Mouse (Mus musculus): ENCODE results near the gene Ccrl2.
A peak's percentile ranks its signal among the peaks of the same experiment; 100 is the strongest.

Gene Ccrl2

GRCm38 (mm10) chr9:111056798-111057543 lies at the start of gene Ccrl2:
Ccrl2 (minus strand) TSS chr9:111057519.
- DNase-seq: peak; percentile 90

GRCm38 (mm10) chr9:111103893-111104292 lies 46.6 kb upstream of the Ccrl2 start:
- no peak for DNase-seq

DNA sequence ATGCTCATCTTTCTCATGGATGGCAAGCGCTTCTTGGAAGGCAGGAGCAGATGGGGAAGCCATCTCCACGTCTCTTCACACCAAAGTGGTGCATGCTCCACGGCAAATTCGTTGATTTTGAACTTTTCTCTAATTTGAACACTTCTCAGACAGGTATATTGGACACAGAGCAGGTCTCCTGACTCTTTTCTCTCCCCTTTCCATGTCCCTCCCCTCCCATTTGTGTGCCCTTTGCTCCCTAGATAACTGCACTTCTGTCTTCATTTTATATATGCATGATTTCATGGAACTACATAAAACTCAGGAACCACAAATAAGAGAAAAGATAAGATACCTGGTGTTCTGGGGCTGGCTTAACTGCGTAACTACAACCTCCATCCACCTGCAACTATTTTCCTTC lies 46.0 kb upstream of the Ccrl2 start:
- DNase-seq: no peak

GRCm38 (mm10) chr9:111100406-111100805 lies 43.1 kb upstream of the Ccrl2 start:
- DNase-seq: no peak

- no peak for DNase-seq
Observed at GRCm38 (mm10) chr9:111097543-111097942, 40.2 kb upstream of the Ccrl2 start.

- DNase-seq: no peak
Observed at GRCm38 (mm10) chr9:111096419-111097326, 39.4 kb upstream of the Ccrl2 start.

DNA sequence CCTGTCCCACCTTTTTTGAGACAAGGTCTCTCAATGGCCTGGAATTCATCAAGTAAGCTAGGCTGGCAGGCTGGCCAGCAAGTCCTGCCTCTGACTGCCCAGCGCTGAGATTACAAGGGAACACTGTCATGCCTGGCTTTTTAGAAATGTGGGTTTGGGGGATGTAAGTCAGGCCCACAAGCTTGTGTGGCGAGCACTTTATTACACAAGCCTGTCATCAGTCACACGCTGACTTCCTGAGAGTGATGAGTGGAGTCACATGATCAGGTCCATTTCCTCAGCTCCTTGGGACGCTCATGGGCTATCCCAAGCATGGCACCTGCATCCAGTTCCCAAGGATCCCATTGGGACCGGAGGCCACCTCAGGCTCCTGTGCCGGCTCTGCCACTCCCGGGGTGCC lies 38.4 kb upstream of the Ccrl2 start:
- no peak for DNase-seq

- DNase-seq: no peak
Observed at GRCm38 (mm10) chr9:111094626-111095025, 37.3 kb upstream of the Ccrl2 start.

- peak; percentile 68 for DNase-seq
Observed at GRCm38 (mm10) chr9:111093094-111093493, 35.8 kb upstream of the Ccrl2 start.

- no peak for DNase-seq
Observed at GRCm38 (mm10) chr9:111092657-111093056, 35.3 kb upstream of the Ccrl2 start.

- DNase-seq: no peak
Observed at GRCm38 (mm10) chr9:111088886-111089285, 31.6 kb upstream of the Ccrl2 start.

DNA sequence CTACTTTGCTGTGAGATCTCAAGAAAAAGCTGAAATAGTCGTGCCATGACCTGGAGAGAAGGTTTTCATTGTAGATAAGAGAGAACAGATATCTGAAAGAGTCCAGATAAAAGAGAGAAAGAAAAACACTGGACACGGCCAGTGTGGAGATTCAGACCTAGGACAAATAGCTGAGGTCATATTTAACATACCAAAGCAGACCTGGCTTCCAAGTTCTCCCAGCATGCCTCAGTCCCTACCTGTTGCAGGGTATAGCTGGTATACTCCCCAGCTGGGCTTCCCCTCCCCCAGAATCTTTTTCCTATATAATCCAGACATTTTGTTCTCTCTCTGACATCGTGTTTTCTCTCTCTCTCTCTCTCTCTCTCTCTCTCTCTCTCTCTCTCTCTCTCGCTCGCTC lies 30.6 kb upstream of the Ccrl2 start:
- DNase-seq: no peak

- DNase-seq: no peak
Observed at GRCm38 (mm10) chr9:111086995-111087606, 29.8 kb upstream of the Ccrl2 start.

GRCm38 (mm10) chr9:111086137-111086536 lies 28.8 kb upstream of the Ccrl2 start:
- DNase-seq: no peak

DNA sequence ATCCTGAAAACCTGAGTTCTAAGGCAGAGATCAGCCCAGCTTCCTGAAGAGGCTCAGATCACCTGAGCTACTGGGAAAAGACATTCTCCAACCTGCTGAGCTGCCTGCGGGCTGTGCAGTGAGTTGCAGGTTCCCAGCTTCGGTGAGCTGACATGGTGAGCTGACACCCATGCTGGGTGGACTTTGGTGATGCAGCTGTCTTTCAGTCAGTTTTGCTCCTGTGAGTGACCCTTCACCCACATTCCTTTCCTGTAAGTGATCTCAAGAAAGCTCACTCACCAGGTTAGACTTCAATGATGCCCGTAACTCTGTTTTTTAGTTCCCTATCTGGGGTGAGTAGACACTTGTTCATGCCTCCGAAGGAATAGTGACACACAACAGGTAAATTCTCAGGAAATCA lies 28.0 kb upstream of the Ccrl2 start:
- no peak for DNase-seq

- DNase-seq: no peak
Observed at GRCm38 (mm10) chr9:111081765-111082164, 24.4 kb upstream of the Ccrl2 start.

DNA sequence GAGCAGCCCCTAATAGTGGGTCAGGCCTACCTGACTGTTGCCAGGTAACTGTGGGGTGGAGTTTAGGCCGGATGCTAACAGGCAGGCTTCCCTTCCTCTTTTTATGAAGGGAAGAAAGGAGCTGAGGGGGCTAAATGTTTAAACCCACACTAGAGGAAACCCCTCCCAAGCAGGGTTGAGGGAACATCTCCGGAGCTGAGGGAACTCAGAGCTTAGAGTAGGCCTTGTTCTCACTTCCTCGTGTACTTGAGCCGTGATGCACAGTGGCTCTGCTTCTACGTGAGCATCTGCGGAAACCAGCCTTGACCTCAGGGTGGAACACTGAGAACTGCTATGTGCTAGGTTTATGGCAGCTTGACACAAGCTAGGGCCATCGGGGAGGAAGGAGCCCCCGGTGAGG lies 23.5 kb upstream of the Ccrl2 start:
- no peak for DNase-seq

DNA sequence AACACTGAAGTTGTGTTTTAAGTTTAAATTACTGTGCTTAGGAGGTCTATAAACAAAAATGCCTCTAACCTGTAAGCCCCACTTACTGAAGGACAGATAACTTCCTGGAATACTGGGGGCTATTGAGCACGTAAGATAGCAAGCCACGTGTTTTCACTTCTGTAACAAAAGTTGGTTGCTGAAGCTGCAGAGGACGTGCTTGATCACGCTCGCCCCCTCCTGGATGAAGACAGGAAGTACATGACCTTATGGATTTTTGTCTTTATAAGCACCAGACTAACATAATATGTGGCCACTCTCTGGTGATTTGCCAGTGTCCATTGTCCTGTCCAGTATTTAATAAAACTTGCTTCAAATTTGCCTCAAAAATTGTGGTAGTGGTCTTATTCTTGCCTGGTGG lies 20.4 kb upstream of the Ccrl2 start:
- peak; percentile 52 for DNase-seq

- no peak for DNase-seq
Observed at GRCm38 (mm10) chr9:111072971-111073370, 15.7 kb upstream of the Ccrl2 start.

GRCm38 (mm10) chr9:111072175-111072574 lies 14.9 kb upstream of the Ccrl2 start:
- peak; percentile 47 for DNase-seq

DNA sequence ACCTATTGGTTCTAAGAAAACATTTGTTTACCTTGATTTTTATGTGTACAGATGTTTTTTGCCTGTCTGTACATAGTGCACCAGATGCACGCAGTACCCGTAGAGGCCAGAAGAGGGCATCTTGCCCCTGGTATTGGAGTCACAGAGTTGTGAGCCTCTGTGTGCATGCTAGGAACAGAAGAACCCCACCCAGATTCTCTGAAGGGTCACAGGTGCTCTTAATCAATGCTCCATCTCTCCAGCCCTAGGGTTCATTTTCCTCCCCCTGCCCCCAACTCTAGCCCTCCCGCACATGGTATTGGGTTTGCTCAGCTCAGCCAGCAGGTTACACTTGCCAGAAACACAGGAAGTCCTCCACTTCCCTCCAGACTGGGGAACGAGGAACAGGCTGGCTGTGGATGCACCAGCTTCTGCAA lies 13.2 kb upstream of the Ccrl2 start:
- DNase-seq: peak; percentile 76

DNA sequence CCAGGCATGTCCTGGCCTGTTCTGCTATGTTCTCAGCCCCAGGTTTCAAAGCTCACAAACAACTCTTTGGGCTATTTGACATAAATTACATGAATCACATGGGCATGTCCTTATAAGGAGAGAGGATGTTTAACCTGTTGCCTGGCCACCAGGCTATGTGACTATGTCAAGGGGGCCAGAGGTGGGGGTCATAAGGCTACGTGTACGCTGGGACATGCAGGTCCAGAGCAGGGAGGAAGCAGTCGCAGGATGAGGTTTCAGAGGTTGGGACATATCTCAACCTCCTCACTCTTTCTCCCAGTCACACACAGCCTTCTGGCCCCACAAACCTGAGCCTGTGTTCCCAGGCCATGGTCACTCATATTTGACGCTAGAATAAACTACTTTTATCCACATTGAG lies 9.7 kb upstream of the Ccrl2 start:
- DNase-seq: no peak

GRCm38 (mm10) chr9:111062840-111063239 lies 5.5 kb upstream of the Ccrl2 start:
- DNase-seq: no peak
